Mouse (Mus musculus) lung, postnatal 10 days (tissue): ENCODE data around the gene Neu2.
A peak's percentile ranks its signal among the peaks of the same experiment; 100 is the strongest.

Source experiments
- DNase-seq: peaks from one replicate; pipeline ENCODE4 v3.0.0; 2021

The Neu2 gene

GRCm38 (mm10) chr1:87541614-87542013 lies 31.9 kb downstream of the Neu2 start:
- DNase-seq: peak; percentile 69

- DNase-seq: no peak
These were observed 41.3 kb downstream of the Neu2 start for GRCm38 (mm10) chr1:87551008-87551407.

- no peak for DNase-seq
These were observed 43.9 kb downstream of the Neu2 start for GRCm38 (mm10) chr1:87553586-87553985.

- no peak for DNase-seq
These were observed 53.3 kb downstream of the Neu2 start for GRCm38 (mm10) chr1:87562967-87563366.

GRCm38 (mm10) chr1:87565760-87566159 lies 56.1 kb downstream of the Neu2 start:
- DNase-seq: no peak

- DNase-seq: peak; percentile 18
These were observed 58.7 kb downstream of the Neu2 start for GRCm38 (mm10) chr1:87568398-87568797.

- DNase-seq: no peak
These were observed 63.6 kb downstream of the Neu2 start for GRCm38 (mm10) chr1:87573261-87573660.

GRCm38 (mm10) chr1:87573800-87574215 lies 64.1 kb downstream of the Neu2 start, which contains the start of gene Ngef:
Gene Ngef, minus strand, starts transcription at chr1:87573870.
- DNase-seq: peak; percentile 77

GRCm38 (mm10) chr1:87574353-87574752 lies 64.7 kb downstream of the Neu2 start:
- no peak for DNase-seq

GRCm38 (mm10) chr1:87574785-87575184 lies 65.1 kb downstream of the Neu2 start:
- peak; percentile 81 for DNase-seq

- no peak for DNase-seq
These were observed 69.3 kb downstream of the Neu2 start for GRCm38 (mm10) chr1:87578965-87579364.

GRCm38 (mm10) chr1:87580824-87581223 lies 71.1 kb downstream of the Neu2 start:
- no peak for DNase-seq

- DNase-seq: no peak
These were observed 79.5 kb downstream of the Neu2 start for GRCm38 (mm10) chr1:87589162-87589561.

- DNase-seq: peak; percentile 47
These were observed 80.3 kb downstream of the Neu2 start for GRCm38 (mm10) chr1:87589980-87590379.

- no peak for DNase-seq
These were observed 84.6 kb downstream of the Neu2 start for GRCm38 (mm10) chr1:87594261-87594660.

- DNase-seq: no peak
These were observed 85.0 kb downstream of the Neu2 start for GRCm38 (mm10) chr1:87594671-87595070.

GRCm38 (mm10) chr1:87600533-87600932 lies 90.8 kb downstream of the Neu2 start:
- no peak for DNase-seq

GRCm38 (mm10) chr1:87601801-87602200 lies 92.1 kb downstream of the Neu2 start:
- no peak for DNase-seq

GRCm38 (mm10) chr1:87603389-87603788 lies 93.7 kb downstream of the Neu2 start:
- DNase-seq: no peak

GRCm38 (mm10) chr1:87605296-87605695 lies 95.6 kb downstream of the Neu2 start:
- no peak for DNase-seq

- peak; percentile 38 for DNase-seq
These were observed 97.8 kb downstream of the Neu2 start for GRCm38 (mm10) chr1:87607385-87608091.

GRCm38 (mm10) chr1:87608416-87609046 lies 98.8 kb downstream of the Neu2 start:
- DNase-seq: peak; percentile 70

- peak; percentile 34 for DNase-seq
These were observed 105.0 kb downstream of the Neu2 start for GRCm38 (mm10) chr1:87614576-87615295.

- DNase-seq: peak; percentile 57
These were observed 110.6 kb downstream of the Neu2 start, which contains the start of gene Inpp5d for GRCm38 (mm10) chr1:87620211-87620668. Gene Inpp5d, plus strand, starts transcription at chr1:87620312.
